Mouse (Mus musculus) layer of hippocampus, adult 9-11 months (tissue): ENCODE data around the gene Gm3233.
"Not testable (repeated sequence)": the region's sequence is repeated elsewhere in the genome, so short reads cannot be mapped to it uniquely, and the experiment has no call there.

Source experiments
- DNase-seq: peaks from one replicate; pipeline ENCODE4 v3.0.0; 2022

Gene Gm3233

DNA sequence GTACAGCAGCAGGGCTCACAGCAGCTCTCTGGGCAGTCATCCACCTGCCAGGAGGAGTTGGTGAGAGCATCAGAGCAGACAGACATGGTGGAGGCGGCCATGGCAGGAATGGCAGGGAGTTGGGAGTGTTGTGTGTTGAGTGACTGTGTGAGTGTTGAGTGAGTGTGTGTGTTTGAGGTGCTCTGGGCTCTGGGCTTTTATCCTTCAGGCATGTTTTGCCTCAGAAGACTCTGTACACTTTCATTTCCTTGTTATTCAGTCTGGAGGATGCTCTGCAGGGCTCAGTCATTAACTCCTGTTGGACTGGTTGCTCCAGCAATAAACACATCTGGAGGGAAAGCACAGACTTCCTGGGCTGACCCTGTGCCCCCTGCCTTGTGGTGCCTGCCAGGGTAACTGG is at the start of gene Gm3233:
Gene Gm3233 (minus strand): TSS at position 101 of the 400 bp plus-strand sequence.
- DNase-seq = not testable (repeated sequence)

- no peak for DNase-seq
Observed at GRCm38 (mm10) chr10:77804095-77804494, 44.6 kb upstream of the Gm3233 start.

DNA sequence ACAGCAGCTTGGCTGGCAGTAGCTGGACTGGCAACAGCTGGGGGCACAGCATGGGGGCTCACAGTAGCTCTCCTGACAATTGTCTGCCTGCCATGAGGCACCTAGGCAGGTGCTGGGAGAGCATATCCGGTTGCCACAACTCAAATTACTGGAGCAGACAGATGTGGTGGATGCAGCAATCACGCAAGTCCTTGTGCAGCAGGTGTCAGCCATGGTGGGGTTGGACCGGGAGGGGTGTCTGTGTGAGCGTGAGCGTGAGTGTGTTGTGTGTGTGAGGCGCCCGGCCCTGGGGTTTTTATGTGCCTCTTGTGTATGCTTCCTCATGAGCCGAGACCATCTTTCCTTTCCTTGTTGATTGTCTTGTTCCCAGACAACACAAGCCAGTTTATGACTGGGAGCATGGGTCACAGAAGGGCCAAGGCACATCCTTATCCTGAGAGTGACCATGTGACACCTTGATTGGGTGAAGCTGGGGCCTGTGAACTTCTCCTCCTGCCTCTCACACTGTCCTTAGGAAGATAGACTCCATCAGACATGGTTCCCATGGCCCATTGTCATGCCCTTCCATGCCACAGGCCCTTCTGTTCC is 39.5 kb upstream of the Gm3233 start, which contains the start of gene Gm19668:
Gene Gm19668 (minus strand): TSS at position 213 of the 588 bp plus-strand sequence.
- no peak for DNase-seq

- not testable (repeated sequence) for DNase-seq
Observed at GRCm38 (mm10) chr10:77798164-77798920, 38.9 kb upstream of the Gm3233 start.

GRCm38 (mm10) chr10:77797677-77798076 is 38.2 kb upstream of the Gm3233 start:
- DNase-seq = no peak

- DNase-seq = no peak
Observed at GRCm38 (mm10) chr10:77794976-77795375, 35.5 kb upstream of the Gm3233 start, which contains the start of gene Gm9639. Gm9639 (minus strand) TSS chr10:77795076.

GRCm38 (mm10) chr10:77788621-77789020 is 29.1 kb upstream of the Gm3233 start:
- no peak for DNase-seq

GRCm38 (mm10) chr10:77787876-77788275 is 28.4 kb upstream of the Gm3233 start, which contains the start of gene Gm7137:
Gm7137 (minus strand) TSS chr10:77788200.
- DNase-seq = not testable (repeated sequence)

- not testable (repeated sequence) for DNase-seq
Observed at GRCm38 (mm10) chr10:77783396-77783795, 23.9 kb upstream of the Gm3233 start.

DNA sequence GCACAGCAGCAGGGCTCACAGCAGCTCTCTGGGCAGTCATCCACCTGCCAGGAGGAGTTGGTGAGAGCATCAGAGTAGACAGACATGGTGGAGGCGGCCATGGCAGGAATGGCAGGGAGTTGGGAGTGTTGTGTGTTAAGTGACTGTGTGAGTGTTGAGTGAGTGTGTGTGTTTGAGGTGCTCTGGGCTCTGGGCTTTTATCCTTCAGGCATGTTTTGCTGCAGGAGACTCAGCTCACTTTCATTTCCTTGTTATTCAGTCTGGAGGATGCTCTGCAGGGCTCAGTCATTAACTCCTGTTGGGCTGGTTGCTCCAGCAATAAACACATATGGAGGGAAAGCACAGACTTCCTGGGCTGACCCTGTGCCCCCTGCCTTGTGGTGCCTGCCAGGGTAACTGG is 23.0 kb upstream of the Gm3233 start, which contains the start of gene Gm3250:
Gene Gm3250 (minus strand): TSS at position 101 of the 400 bp plus-strand sequence.
- not testable (repeated sequence) for DNase-seq

- not testable (repeated sequence) for DNase-seq
Observed at GRCm38 (mm10) chr10:77776844-77777243, 17.4 kb upstream of the Gm3233 start, which contains the start of gene Gm7138. Gm7138 (minus strand) TSS chr10:77776944.

DNA sequence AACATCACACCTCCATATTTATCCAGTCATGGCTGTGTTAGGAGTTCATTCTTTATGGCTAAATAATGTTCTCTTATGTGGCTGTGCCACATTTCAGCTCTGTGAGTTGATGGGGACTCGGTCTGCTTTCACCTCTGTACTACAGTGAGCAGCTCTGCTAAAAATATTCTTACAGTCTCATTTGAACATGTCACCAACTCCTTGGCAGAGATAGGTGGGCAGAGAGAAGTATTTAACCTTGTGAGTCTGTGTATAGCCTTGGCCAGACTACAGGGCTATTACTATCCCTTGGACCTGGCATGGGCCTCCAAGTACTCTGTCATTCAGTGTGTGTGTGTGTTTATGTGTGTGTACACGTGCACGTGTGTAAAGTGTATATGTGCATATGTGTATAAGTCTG is 12.7 kb upstream of the Gm3233 start:
- DNase-seq = not testable (repeated sequence)

- DNase-seq = not testable (repeated sequence)
Observed at GRCm38 (mm10) chr10:77771225-77771624, 11.7 kb upstream of the Gm3233 start, which contains the start of gene Gm3238. Gm3238 (minus strand) TSS chr10:77771325.

DNA sequence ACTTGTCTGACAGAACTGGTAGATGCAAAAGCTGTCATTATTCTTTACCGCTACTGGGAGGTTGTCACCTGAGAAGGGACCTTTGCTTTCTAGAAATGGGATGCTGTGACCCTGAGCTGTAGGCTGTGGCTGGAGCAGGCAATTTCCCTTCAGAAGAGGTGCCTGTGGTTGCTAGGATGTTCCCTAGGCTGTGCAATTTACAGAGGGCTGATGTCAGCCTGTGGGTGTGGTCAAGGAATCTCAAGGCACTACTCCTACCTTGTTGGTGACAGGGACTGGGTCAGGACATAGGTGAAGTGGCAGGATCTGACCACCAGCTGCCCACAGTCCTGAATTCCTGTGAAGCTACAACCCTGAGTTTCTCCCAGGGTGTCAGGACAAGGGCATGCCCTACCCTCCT is 10.2 kb upstream of the Gm3233 start:
- no peak for DNase-seq

DNA sequence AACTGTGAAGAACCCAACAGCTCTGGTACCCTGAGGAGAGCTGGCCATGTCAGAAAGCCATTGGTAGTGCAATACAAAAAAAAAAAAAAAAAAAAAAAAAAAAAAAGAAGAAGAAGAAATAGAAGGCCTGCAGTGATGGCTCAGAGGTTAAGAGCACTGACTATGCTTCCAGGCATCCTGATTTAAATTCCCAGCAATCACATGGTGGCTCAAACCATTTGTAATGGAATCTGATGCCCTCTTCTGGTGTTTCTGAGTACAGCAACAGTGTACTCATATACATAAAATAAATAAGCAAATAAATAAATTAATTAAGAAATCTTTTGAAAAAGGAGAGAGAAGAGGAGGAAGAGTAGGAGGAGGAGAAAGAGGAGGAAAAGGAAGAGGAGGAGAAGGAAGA is 6.0 kb downstream of the Gm3233 start:
- DNase-seq = no peak

DNA sequence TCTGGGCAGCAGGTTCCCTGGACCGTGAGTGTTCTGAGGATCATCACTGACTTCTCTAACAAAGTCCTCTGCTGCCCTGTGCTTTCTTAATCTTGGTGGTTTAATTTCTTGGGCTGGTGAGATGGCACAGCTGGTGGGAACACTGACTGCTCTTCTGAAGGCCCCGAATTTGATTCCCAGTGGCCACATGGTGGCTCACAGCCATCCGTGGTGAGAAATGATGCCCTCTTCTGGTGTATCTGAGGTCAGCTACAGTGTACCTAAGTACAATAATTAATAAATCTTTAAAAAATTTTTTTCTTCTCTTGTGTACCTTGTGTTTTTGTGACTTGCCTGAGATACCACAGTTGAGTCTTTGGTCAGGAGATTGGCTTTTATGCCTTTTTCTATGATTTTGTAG is 7.2 kb downstream of the Gm3233 start:
- DNase-seq = not testable (repeated sequence)

GRCm38 (mm10) chr10:77751254-77751653 is 8.2 kb downstream of the Gm3233 start, which contains the start of gene Gm9736:
Gm9736 (minus strand) TSS chr10:77751354.
- not testable (repeated sequence) for DNase-seq

- not testable (repeated sequence) for DNase-seq
Observed at GRCm38 (mm10) chr10:77750686-77751085, 8.8 kb downstream of the Gm3233 start.

DNA sequence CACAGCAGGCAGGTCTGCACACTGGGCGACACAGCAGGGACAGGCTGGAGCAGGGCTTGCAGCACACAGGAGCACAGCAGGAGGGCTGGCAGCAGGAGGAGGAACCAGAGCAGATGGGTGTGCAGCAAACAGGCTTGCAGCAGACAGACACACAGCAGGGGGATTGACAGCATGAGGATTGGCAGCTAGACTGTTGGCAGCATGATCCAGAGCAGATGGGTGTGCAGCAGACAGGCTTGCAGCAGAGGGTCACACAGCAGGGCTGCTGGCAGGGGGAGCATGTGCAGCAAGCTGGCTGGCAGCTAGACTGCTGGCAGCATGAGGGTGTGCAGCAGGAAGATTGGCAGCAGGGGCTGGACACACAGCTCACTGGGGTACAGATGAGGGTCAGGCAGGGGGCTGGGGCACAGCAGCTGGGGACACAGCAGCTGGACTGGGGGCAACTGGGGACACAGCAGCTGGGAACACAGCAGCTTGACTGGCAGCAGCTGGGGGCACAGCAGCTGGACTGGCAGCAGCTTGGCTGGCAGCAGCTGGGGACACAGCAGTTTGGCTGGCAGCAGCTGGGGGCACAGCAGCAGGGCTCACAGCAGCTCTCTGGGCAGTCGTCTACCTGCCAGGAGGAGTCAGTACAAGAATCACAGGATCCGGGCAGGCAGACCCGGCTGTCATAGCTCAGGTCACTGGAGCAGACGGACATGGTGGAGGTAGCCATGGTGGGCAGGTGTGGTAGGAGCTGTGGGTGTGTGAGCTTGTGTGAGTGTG is 17.4 kb downstream of the Gm3233 start, which contains the start of gene Gm18596:
Gene Gm18596 (minus strand): TSS at position 715 of the 765 bp plus-strand sequence.
- DNase-seq = not testable (repeated sequence)

DNA sequence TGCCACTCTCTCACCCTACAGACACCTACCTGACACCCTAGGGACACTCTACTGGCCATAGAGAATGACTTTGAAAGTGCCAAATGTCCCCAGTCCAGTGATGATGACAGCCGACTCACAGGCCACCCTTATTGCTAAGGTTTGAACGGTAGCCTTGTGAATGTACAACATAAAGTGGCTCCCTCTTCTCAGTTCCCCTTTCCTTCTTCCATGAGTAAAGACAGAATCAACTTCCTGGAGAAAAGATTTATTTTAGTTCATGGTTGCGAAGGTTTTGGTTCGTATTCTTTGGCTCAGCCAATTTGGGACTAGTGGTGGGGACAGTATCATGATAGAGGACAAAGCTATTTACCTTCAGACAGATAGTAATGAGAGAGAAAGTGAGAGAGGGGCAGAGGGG is 20.6 kb downstream of the Gm3233 start:
- DNase-seq = no peak

GRCm38 (mm10) chr10:77735928-77736327 is 23.6 kb downstream of the Gm3233 start:
- no peak for DNase-seq

- DNase-seq = no peak
Observed at GRCm38 (mm10) chr10:77729241-77729640, 30.2 kb downstream of the Gm3233 start.

GRCm38 (mm10) chr10:77728280-77728679 is 31.2 kb downstream of the Gm3233 start:
- DNase-seq = no peak
